Mouse (Mus musculus) retina, embryonic 14.5 days (tissue): ENCODE measurements at regions not wholly inside any gene's neighbourhood (a gene's known extent, or its start where the extent isn't known, plus 50 kb on each side); places are given as distances from the start of the nearest gene placed in this dataset.

ENCODE experiments used
- DNase-seq: peaks from one replicate; pipeline ENCODE4 v3.0.0-alpha.2; 2015; ENCODE audit warnings: low spot score

DNA sequence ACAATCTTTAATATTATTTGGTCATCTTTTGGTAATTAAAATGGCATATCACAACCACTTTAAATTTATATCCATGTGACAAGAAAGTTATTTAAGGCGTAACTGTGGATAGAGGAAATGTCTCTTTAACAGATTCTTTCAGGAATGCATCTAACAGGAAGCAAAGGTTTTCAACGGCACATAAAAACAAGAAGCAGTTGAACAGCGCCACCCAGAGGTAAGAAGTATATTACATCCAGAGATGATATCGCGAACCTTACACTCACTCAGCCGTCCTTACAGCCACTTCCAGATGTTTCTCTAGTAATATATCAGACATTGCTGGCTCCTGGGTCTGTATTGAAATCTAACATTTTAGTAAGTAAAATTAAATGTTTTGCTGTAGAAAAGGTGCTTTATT lies 70.5 kb upstream of the Hnrnpa3 start:
- DNase-seq, result peak; percentile 96

DNA sequence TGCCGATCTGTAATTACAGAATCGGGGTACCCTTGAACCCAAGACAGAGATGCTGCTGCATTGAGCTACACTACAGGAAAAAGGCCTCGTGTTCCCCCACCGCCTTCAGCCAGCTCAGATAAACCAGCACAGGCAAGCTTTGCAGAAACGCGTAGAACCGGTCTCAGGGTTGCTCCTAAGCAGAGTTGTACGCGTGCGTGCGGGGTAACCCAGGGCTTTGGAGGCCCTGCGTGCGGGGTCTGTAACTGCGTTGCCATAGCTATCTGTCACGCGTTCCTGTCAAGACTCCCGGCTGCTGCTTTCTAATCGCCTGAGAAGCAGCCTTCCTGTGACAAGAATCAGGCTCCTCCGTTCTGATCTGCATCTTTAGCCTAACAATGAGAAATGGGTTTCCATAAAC lies 69.6 kb upstream of the Hnrnpa3 start:
- peak; percentile 46 for DNase-seq

DNA sequence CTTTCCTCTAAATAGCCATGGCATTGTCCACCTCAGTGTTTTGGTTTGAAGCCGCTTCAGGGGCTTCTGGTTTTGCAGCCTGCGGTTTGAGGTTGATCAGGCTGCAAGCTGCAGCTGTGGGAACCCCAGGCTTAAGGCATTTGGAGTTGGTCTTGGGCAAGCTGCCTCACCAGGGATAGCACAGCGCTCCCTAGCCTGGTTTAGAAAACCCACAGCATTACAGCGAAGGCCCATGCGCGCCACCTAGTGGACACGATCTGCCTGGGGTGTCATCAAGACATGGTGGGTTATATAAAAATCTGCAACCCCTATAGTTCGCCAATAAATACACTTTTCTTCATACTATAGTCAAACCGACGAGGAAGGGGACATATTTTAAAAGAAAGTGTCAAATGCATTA lies 68.9 kb upstream of the Hnrnpa3 start:
- peak; percentile 94 for DNase-seq

DNA sequence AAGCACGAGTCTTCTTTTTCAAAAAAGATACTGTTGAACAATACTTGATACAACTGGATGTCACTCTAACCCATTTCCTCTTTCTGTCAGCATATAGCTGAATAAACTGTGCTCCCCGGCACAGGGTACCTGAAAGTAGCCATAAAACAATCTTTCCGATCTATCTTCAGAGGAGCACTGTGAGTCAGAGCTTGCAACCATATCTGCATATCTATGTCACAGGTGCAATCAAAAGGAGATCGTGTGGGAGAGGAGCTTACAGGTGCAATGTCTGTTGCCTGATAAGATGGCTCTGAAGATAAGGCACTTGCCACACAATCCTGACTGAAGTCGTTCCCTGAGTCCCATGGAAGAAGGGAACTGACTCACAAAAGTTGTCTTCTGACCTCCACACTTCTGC lies 58.5 kb upstream of the Hnrnpa3 start:
- no peak for DNase-seq

DNA sequence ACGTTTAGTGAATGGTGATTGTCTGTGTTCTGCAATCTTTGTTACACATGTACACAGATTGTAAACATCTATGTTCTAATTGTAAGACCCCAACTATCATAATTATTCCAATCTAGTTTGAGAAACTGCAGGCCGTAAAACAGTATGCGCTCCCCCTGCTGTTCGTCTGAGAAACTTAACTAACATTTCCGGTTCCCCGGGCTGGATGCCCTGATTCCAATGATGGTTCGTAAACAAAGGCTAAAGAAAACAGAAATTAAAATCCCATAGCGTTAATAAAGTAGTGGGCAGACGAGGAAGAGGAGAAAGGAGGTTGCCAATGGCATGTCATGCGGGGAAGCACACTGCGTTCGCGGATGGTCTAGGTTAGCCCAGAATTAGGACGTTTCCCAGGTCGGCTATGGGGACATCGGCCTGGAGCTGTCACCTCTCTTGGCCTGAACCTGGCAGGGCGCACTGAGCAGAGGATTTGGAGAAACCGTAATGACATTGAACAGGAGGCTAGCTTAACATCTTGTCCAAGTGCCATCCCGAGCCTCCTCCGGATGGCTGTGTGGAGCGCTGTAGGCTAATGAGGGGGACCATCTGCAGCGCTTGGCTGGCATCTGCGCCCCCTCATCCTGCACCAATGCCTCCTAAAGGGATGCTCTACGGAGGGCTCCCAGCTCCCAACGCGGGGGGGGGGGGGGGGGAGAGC lies 55.7 kb upstream of the Hnrnpa3 start:
- peak; percentile 72 for DNase-seq

DNA sequence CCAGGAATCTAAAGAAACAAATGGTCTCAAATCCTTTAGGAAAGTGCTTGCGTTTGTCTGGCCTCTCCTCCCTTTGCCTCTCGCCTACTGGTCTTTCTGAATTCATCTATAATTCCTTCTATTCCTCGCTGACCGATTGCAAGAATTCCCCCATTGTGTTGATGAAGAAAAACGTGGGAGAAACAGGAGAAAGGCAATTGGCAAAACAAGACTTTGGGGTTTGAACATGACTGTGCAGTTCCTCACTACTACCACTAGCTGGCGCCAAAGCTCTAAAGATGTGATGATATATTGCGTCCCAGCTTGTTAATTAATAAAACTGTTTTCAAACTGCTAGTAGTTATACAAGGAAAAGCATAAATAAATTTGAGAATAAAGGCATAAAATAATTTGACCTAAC lies 53.4 kb upstream of the Hnrnpa3 start:
- peak; percentile 84 for DNase-seq

DNA sequence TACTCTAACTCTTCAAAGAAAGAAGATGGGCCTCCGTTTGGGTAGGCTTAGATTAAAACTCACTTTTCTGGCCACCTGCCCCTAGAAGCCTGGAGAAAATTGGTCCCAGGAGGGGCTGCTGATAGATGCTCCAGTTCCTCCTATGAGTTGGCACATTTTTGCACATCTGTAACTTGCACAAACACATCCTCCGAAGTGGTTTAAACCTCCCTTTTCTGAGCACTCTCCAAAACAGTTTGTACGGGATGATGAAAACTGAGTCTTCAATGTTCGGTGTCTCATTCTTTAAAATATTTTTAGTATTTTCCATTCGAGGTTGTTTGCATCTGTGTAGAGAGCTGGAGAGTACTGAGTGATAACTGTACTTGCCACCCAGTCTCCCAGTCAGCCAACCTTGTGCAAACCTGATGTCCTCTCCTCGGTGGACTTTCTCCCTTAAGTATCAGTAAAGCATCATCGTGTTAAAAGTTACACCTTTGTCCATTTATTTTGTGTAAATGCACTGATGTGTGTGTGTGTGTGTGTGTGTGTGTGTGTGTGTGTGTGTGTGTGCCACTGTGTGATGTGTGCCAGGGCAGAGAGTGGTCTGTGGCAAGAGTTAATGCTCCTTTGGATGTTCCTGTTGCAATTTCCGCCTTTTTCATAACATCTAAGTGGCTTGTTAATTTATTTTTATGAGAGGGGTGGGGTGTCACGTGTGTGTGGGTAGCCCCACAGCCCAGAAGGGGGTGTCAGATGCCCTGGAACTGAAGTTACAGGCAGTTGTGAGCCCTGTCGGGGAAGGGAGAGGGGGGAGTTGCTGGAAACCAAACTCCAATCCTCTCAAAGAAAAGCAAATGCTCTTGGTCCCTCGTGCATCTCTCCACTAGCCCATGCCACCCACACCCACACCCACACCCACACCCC lies 51.8 kb upstream of the Hnrnpa3 start:
- no peak for DNase-seq

DNA sequence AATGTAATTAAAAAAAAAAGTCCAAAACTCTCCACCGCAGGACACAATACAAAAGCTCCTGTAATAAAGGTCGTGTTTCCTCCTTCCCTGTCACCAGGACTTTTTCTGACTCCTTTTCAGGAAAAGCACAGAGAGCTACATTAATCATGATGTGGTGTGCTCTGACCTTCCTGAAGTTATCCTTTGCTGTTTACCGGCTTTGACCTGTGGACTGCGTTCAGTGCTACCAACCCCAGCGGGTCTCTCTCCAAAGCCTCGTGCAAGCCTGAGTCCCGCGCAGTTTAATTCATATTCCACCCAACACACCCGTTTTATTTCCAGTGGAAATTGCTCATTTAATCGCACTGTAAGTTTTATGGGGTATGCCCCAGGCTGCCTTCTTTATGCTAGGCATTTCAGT lies 51.1 kb upstream of the Hnrnpa3 start:
- DNase-seq, result no peak

DNA sequence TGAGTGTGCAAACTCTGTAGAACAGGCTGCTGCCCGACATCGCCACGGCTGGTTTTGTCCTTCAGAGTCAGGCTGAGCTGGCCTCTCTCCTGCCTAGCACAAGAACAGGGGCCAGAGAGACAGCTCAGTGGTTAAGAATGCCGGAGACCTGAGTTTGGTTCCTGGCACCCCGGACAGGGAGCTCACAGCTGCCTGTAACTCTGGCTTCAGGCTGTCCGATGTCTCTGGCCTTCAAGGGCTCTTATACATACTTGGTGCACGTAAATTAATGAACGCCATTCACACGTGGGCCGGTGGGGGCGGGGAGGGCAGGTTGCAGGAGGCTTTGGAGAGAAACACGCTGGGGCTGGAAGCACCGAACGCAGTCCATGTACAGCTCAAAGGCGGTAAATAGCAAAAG lies 50.6 kb upstream of the Hnrnpa3 start:
- no peak for DNase-seq

DNA sequence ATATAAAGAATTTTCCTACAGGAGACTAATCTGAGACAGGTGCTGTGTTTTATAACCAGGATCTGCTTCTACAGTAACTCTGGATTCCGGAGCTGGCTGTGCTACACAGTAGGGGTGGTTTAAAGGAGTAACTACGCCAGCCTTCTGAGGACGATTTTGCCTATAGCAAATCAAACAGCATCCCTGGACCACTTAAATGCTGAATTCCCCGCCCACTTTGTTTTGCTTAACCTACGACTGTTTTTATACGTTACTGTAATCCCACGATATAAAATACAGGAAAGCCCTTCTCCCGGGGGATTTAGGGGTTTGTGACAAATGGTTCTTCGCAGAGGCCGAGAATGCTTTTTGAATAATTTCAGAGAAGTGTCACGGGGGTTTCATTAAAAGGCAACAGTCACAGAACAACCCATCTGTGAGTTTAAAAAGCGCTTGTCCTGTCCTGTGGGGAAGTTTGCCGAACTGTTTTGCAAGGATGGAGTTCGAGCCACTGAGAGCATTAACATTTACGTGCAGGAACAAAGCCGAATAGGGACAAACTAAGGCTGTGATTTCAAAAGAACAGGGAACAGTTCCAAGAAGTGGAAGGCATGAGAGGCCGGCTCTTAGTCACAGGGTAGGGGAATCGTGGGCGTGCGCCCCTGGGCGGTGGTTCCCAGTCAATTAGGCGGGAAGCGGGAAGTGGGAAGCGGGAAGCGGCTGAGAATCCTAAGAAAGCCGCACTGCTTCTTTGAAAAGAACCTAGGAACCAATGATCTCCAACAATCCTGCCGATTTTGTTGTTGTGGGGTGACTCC lies 49.7 kb upstream of the Hnrnpa3 start:
- DNase-seq, result no peak
